Comparison of ENCODE assay signal across 41 mouse cellular contexts in the genomic region with DNA sequence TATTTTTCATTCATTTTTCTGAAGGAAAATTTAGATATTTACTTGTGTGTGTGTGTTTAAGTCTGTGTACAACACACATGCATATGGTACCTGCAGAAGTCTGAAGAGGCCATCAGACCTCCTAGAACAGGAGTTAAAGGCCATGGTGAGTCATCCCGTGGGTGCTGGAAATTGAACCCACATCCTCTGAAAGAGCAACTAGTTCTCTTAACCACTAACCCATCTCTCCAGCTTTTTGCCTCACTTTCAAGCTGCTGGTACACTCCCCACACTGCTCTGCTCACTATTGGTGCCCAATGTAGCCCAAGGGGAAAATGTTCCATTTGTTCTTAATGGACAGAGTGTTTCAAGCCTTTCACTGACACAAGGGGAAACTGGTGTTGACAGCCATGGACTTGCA. TPM values are rescaled to one million over a fixed set of nuclear protein-coding genes. Genes with fewer than 3 reads are reported as not detected.
"Had no signal": no experiment of that assay in that cellular context is flagged by ENCODE, and none has a peak within 500 bp of the region (broad histone marks: within the 10 kb centered on the region; RNA-seq: fewer than 3 reads in every experiment).

No protein-coding gene starts in this region.

- ATAC-seq: liver, embryonic 12.5 days; liver, postnatal 0 days; lung, postnatal 0 days; midbrain, embryonic 13.5 days; midbrain, embryonic 15.5 days; midbrain, embryonic 16.5 days had no signal

- DNase-seq: left cerebral cortex, postnatal 4 days; liver, embryonic 13.5 days; liver, postnatal 0 days; lung, adult 18-20 months; lung, adult 2 months; lung, embryonic 14.5 days; lung, postnatal 10 days; lung, postnatal 14 days; lung, postnatal 36 days; lung, postnatal 4 days; midbrain, embryonic 14.5 days had no signal

RNA-seq across cellular contexts. Expression of a gene that starts 14.8 kb away (rescaled TPM):
- total RNA-seq: left cerebral cortex, postnatal 14 days; left cerebral cortex, postnatal 25 days; liver, adult 2 months; megakaryocyte progenitor cell, adult 5-6 weeks; megakaryocyte, adult 5-6 weeks; megakaryocyte-erythroid progenitor cell, adult 5-6 weeks; midbrain, postnatal 0 days; monocyte, adult 5-6 weeks had no signal
- polyA plus RNA-seq: limb, embryonic 10.5 days; limb, embryonic 11.5 days; limb, embryonic 12.5 days; limb, embryonic 13.5 days; limb, embryonic 15.5 days; liver, adult 2 months; liver, embryonic 11.5 days; liver, embryonic 12.5 days; liver, embryonic 13.5 days; liver, embryonic 14.5 days; liver, embryonic 15.5 days; liver, postnatal 0 days; lung, adult 2 months; lung, embryonic 14.5 days; lung, embryonic 15.5 days; lung, postnatal 0 days; macrophage; midbrain, embryonic 10.5 days; midbrain, embryonic 11.5 days; midbrain, embryonic 12.5 days; midbrain, embryonic 13.5 days; midbrain, embryonic 14.5 days; midbrain, embryonic 15.5 days; midbrain, embryonic 16.5 days; myocyte; neural tube, embryonic 11.5 days; neural tube, embryonic 12.5 days; neural tube, embryonic 13.5 days had no signal
